Mouse (Mus musculus) ES-Bruce4 (cell line): Measurements from ENCODE around the gene Pik3r1.

Experiments
- CTCF ChIP-seq: IDR thresholded peaks from one replicate; pipeline ENCODE4 v1.8.1; 2011; ENCODE audit warnings: low read depth, low read length
- EP300 ChIP-seq: IDR thresholded peaks from 2 replicates; pipeline ENCODE4 v1.6.1; 2011; ENCODE audit warnings: low read depth, low read length; ENCODE audit not compliant: insufficient read depth
- POLR2A ChIP-seq: IDR thresholded peaks from one replicate; pipeline ENCODE4 v1.8.1; 2011; ENCODE audit warnings: low read length; ENCODE audit not compliant: insufficient read depth

DNA sequence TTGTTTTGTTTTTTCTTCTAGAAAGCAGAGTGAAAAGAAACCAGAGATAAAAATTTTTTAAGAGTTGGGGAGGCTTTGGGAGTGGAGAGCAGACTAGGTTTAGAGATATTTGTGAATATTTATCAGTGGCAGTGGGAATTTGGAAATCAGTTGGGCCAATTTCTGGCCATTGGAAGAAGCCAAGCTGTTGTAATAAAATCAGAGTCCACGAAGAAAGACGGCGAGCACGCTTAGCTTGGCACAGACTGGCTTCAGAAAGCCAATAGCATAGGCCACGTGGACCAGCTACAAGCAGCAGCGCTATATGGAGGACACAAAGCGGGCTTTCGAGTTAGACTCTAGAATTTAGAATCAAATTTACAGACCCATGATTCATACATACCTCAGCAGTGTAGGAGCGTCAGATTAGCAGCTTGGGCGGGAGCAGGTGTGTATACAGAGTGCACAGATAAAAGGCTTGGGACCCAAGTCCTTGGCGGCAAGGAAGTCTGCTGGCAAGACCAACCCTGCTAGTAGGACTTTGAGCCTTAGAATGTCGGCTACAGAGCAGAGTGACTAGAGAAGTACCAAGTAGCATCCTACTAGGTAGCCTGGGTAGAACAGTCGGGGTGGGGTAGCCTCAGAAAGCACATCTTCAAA, 16.8 kb upstream of the Pik3r1 start:
- TF ChIP-seq EP300: no peak
- TF ChIP-seq POLR2A: no peak
- no peak for TF ChIP-seq CTCF
